Mouse (Mus musculus) liver, embryonic 14.5 days (tissue): ENCODE data around the gene Nanp. TPM values are rescaled to one million over a fixed set of nuclear protein-coding genes. Genes with fewer than 3 reads are reported as not detected.

Source experiments
- ATAC-seq: fragments of 200-750 bp; cut with Nextera tagmentation; 2 replicates; pipeline ENCODE4 v1.8.0; 2017; ENCODE audit warnings: moderate number of reproducible peaks, mild to moderate bottlenecking, moderate library complexity; ENCODE audit not compliant: insufficient read depth
- DNase-seq, 3 experiments: peaks; one replicate each; pipeline ENCODE4 v3.0.0-alpha.2; 2012 to 2013; ENCODE audit warnings: low read depth in 3 of 3, low spot score in 3 of 3
- H3K27ac ChIP-seq: fragments of 300-500 bp; sonication (generic); 2 replicates; pipeline ENCODE4 v1.5.1; 2014; ENCODE audit warnings: moderate library complexity, mild to moderate bottlenecking, control low read depth, inconsistent platforms
- H3K27me3 ChIP-seq: fragments of 300-500 bp; sonication (generic); 2 replicates; pipeline ENCODE4 v1.6.1; 2014; ENCODE audit warnings: mild to moderate bottlenecking, low read length, moderate library complexity; ENCODE audit not compliant: control insufficient read depth, insufficient read depth
- H3K36me3 ChIP-seq: fragments of 300-500 bp; sonication (generic); replicated peaks from 2 replicates; pipeline ENCODE4 v1.6.1; 2014; ENCODE audit warnings: low read depth; ENCODE audit not compliant: control insufficient read depth, insufficient read depth
- H3K4me1 ChIP-seq, 2 experiments: fragments of 200-500 bp in 1 of 2; fragments of 300-500 bp in 1 of 2; sonication (generic) in 1 of 2; replicated peaks; 2 replicates each; pipeline ENCODE4 v1.6.1; 2012 to 2014; ENCODE audit warnings: antibody characterized with exemption in 1 of 2, inconsistent platforms in 1 of 2, low read length in 1 of 2; ENCODE audit not compliant: control insufficient read depth in 2 of 2, insufficient read depth in 2 of 2
- H3K4me2 ChIP-seq: fragments of 300-500 bp; sonication (generic); 2 replicates; pipeline ENCODE4 v1.6.1; 2014; ENCODE audit warnings: low read depth, mild to moderate bottlenecking, control low read depth, moderate library complexity
- H3K4me3 ChIP-seq, 2 experiments: fragments of 200-500 bp in 1 of 2; fragments of 300-500 bp in 1 of 2; sonication (generic) in 1 of 2; 2 replicates each; pipeline ENCODE4 v1.5.1; 2012 to 2014; ENCODE audit warnings: low read depth in 2 of 2, low read length in 2 of 2, mild to moderate bottlenecking in 2 of 2, control low read depth in 1 of 2, inconsistent platforms in 1 of 2, moderate library complexity in 1 of 2; ENCODE audit not compliant: insufficient read depth in 1 of 2
- H3K9ac ChIP-seq: fragments of 300-500 bp; sonication (generic); replicated peaks from 2 replicates; pipeline ENCODE4 v1.6.1; 2014; ENCODE audit warnings: mild to moderate bottlenecking, control low read depth, moderate library complexity
- H3K9me3 ChIP-seq: fragments of 300-500 bp; sonication (generic); 2 replicates; pipeline ENCODE4 v1.6.1; 2016; ENCODE audit warnings: low read length, mixed read lengths; ENCODE audit not compliant: control insufficient read depth
- CTCF ChIP-seq: IDR thresholded peaks from 2 replicates; pipeline ENCODE4 v1.5.1; 2016; ENCODE audit warnings: antibody characterized with exemption, low read depth, control low read depth
- EP300 ChIP-seq: IDR thresholded peaks from 2 replicates; pipeline ENCODE4 v1.6.1; 2016; ENCODE audit warnings: antibody characterized with exemption, low read depth
- WGBS: fragments of 180-500 bp; shearing (Covaris S2); extraction: QIAGEN DNeasy Blood & Tissue Kit; methylation state at CpG from one replicate; pipeline ENCODE4 v1.1.7; 2014; ENCODE audit not compliant: insufficient replicate concordance; 5-methylcytosine and 5-hydroxymethylcytosine counted together
- polyA plus RNA-seq, 2 experiments: library from polyadenylated mRNA; depleted of rRNA in 1 of 2; stranded (reverse) in 1 of 2; unstranded in 1 of 2; fragments of >200 nt; fragmentation: Nextera tagmentation in 1 of 2; extraction: Ambion mirVana in 1 of 2; gene quantifications; 2 replicates each; pipeline versions ENCODE4 v1.2.1 to v1.2.3; 2012 to 2014

Nanp gene
- 17.9 and 28.8 TPM in 2 replicates for polyA plus RNA-seq (2012; rRNA removed)
- polyA plus RNA-seq (2014; fragmentation: Nextera tagmentation; extraction: Ambion mirVana), result 76.9 and 81.4 TPM in 2 replicates

DNA sequence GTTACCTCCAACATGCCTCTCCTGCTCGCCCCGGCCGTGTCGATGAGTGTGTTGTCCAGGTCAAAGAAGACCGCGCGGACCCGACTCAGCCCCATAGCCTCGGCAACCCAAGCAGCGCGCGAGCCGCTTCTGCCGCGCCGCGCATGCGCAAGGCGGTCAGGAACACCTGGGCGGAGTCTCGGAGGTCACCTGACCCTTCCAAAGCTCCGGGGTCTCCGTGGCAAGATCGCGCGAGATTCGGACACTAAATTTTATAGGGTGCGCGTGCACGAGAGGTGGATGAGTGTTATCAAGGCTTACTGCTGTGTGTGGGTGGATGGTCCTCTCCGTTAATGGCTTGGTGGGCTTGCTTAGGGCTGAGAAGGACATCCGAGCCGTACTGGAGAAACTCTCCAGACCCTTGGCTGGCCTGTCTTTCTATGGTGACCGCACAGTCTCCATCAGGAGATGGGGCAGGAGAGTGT is at the start of gene Nanp, which contains the start of gene Ninl:
TSS of gene Nanp (minus strand) at position 167 of the 464 bp plus-strand sequence.
TSS of gene Ninl (minus strand) at position 151 of the 464 bp plus-strand sequence.
- Histone ChIP-seq H3K9ac (peak within 1 kb of the TSS; percentile 100), H3K4me1 (peaks cover 19 to 29% of the 10 kb centered on the region in 2 experiments), H3K36me3 (peaks cover 1% of the 10 kb centered on the region), H3K4me3 (peak within 1 kb of the TSS; percentile 89 to 91), H3K9me3 (no peaks in the 10 kb centered on the region), H3K27me3 (no peaks in the 10 kb centered on the region), H3K27ac (peak within 1 kb of the TSS; percentile 98), H3K4me2 (peak within 1 kb of the TSS; percentile 96)
- 1% methylated on average over 34 of the region's 34 CpGs for WGBS
- TF ChIP-seq EP300 (peak; percentile 62), CTCF (no peak)
- peak; percentile 81 for ATAC-seq
- DNase-seq, result peak; percentile 89 to 94 (median 93)

- no peak overlapping the region for H3K4me2 ChIP-seq
- H3K4me1 ChIP-seq, result no peaks in the 10 kb centered on the region
- no peaks in the 10 kb centered on the region for H3K9me3 ChIP-seq
- no peaks in the 10 kb centered on the region for H3K27me3 ChIP-seq
- 62% methylated on average over 1 of the region's 1 CpGs for WGBS
- no peak overlapping the region for H3K27ac ChIP-seq
- DNase-seq (no peak), ATAC-seq (no peak)
- TF ChIP-seq EP300, result no peak
- no peak for TF ChIP-seq CTCF
- no peak overlapping the region for H3K9ac ChIP-seq
- H3K36me3 ChIP-seq, result no peaks in the 10 kb centered on the region
- H3K4me3 ChIP-seq, result no peak overlapping the region
Measured at GRCm38 (mm10) chr2:151056637-151057036, 17.4 kb upstream of the Nanp start.

DNA sequence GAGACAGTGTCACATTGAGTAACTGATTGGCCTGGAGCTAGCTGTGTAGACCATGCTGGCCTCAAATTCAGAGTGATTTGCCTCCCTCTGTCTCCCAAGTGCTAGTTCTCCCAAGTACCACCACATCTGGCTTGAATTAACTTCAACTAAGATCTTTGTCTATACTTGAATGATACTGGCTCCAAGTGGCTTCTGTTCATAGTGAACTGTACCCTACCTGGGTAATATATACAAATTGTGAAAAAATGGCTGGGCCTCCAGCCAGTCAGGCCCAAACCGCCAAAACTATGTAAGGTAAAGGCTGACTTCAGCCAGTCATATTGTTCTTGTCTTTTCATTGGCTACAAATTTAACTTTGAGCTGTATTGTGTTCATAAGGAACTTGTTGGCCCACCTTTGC is 1.2 kb upstream of the Nanp start:
- Histone ChIP-seq H3K36me3 (no peaks in the 10 kb centered on the region; the same call in none of the 2 replicates), H3K9me3 (no peaks in the 10 kb centered on the region), H3K27ac (no peak overlapping the region), H3K9ac (peak overlapping the region; percentile 62), H3K4me1 (peaks cover 14 to 19% of the 10 kb centered on the region in 2 experiments), H3K27me3 (no peaks in the 10 kb centered on the region), H3K4me3 (peak overlapping the region in 1 of 2 experiments; percentile 91; a peak in 2 of 4 replicates), H3K4me2 (peak overlapping the region; percentile 96)
- ATAC-seq (no peak), DNase-seq (no peak)
- no peak for TF ChIP-seq EP300
- no peak for TF ChIP-seq CTCF
- WGBS, result 69% methylated on average over 1 of the region's 1 CpGs

DNA sequence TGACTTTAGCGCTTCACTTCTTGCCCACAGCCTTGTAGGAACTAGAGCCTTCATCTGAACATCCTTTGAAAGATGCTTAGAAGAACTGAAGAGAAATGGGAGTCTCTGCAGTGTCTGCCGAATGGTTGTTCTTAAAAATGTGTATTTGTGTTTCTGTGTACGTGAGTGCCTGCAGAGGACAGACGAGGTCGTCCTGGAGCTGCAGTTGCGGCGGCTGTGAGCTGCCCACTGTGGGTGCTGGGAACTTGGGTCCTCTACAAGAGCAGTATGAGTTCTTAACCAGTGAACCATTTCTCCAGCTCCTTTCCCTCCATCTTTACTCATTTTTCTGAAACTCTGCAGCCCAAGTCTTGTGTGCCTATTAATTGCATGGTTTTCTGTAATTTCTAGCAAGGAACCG is 528 bp upstream of the Nanp start:
- H3K9ac ChIP-seq, result peak overlapping the region; percentile 62
- H3K4me1 ChIP-seq, result peaks cover 16 to 26% of the 10 kb centered on the region in 2 experiments
- H3K9me3 ChIP-seq, result no peaks in the 10 kb centered on the region
- ATAC-seq (peak; percentile 8; the same call in 1 of the 2 replicates), DNase-seq (peak in 2 of 3 experiments; percentile 5 to 19)
- peak overlapping the region; percentile 89 to 91 for H3K4me3 ChIP-seq
- no peaks in the 10 kb centered on the region for H3K27me3 ChIP-seq
- no peak for TF ChIP-seq EP300
- peak; percentile 20; the same call in 1 of the 2 replicates for TF ChIP-seq CTCF
- WGBS, result 35% methylated on average over 8 of the region's 8 CpGs
- peak overlapping the region; percentile 4 for H3K27ac ChIP-seq
- H3K4me2 ChIP-seq, result peak overlapping the region; percentile 96
- H3K36me3 ChIP-seq, result no peaks in the 10 kb centered on the region; the same call in none of the 2 replicates

GRCm38 (mm10) chr2:151038811-151039222 is 381 bp downstream of the Nanp start:
- H3K4me1 ChIP-seq, result peaks cover 22 to 33% of the 10 kb centered on the region in 2 experiments
- peak overlapping the region; percentile 89 to 91 for H3K4me3 ChIP-seq
- ATAC-seq (peak; percentile 37), DNase-seq (peak; percentile 7 to 31 (median 9))
- peak overlapping the region; percentile 98 for H3K27ac ChIP-seq
- peak overlapping the region; percentile 96 for H3K4me2 ChIP-seq
- TF ChIP-seq CTCF (no peak), EP300 (no peak)
- H3K36me3 ChIP-seq, result peaks cover 5% of the 10 kb centered on the region
- no peaks in the 10 kb centered on the region for H3K27me3 ChIP-seq
- peak overlapping the region; percentile 100 for H3K9ac ChIP-seq
- no peaks in the 10 kb centered on the region for H3K9me3 ChIP-seq
- WGBS, result 0% methylated on average over 30 of the region's 30 CpGs
